9 mouse cellular contexts compared by ENCODE assay signal in genomic region chr8:124827387-124827786, GRCm38 (mm10). TPM values are rescaled to one million over a fixed set of nuclear protein-coding genes. Genes with fewer than 3 reads are reported as not detected.
DNase-seq lines count a peak whose midpoint lies in the region; ATAC-seq lines count a peak whose summit lies in the region.
"Had no signal": no experiment of that assay in that cellular context is flagged by ENCODE, and none has a peak within 500 bp of the region (broad histone marks: within the 10 kb centered on the region; RNA-seq: fewer than 3 reads in every experiment).

No protein-coding gene starts in this region.

- peak; percentile 79 for DNase-seq in hindbrain, embryonic 14.5 days (ENCODE audit: low spot score)
- peak; percentile 84 for DNase-seq in NIH3T3 (ENCODE audit: low read depth)
- peak; percentile 85 to 86 for DNase-seq in cerebellum, postnatal 14 days
- DNase-seq in heart, postnatal 10 days = peak; percentile 78 to 85
- DNase-seq in layer of hippocampus, adult 9-10 months (ENCODE audit: low spot score) = peak; percentile 30
- DNase-seq in lung, postnatal 4 days = peak; percentile 38 to 73
- peak; percentile 34 to 75 for DNase-seq in spleen, postnatal 4 days (ENCODE audit: low spot score in 2 of 2)

- no peak overlapping the region for H3K4me2 ChIP-seq in hindbrain, embryonic 14.5 days (replicated peaks)
- no peak overlapping the region for H3K4me2 ChIP-seq in hindbrain, embryonic 12.5 days (replicated peaks)

- H3K36me3 ChIP-seq in hindbrain, embryonic 14.5 days (replicated peaks; ENCODE audit: control insufficient read depth, insufficient read depth) = peaks cover 79% of the 10 kb centered on the region
- peaks cover 40% of the 10 kb centered on the region for H3K36me3 ChIP-seq in hindbrain, embryonic 12.5 days

- no peak for ATAC-seq in hindbrain, embryonic 14.5 days (ENCODE audit: low FRiP score)
- no peak for ATAC-seq in hindbrain, embryonic 12.5 days (ENCODE audit: low FRiP score)

- no peaks in the 10 kb centered on the region for H3K27me3 ChIP-seq in hindbrain, embryonic 14.5 days (ENCODE audit: control insufficient read depth, insufficient read depth, low read length)
- H3K27me3 ChIP-seq in hindbrain, embryonic 12.5 days = peaks cover 4% of the 10 kb centered on the region; the same call in 1 of the 2 replicates

- no peak overlapping the region for H3K4me3 ChIP-seq in hindbrain, embryonic 14.5 days (replicated peaks; ENCODE audit: low read length)
- H3K4me3 ChIP-seq in hindbrain, embryonic 12.5 days = no peak overlapping the region
- H3K4me3 ChIP-seq: erythroblast, embryonic 14.5 days had no signal

- H3K9ac ChIP-seq in hindbrain, embryonic 14.5 days = no peak overlapping the region
- no peak overlapping the region for H3K9ac ChIP-seq in hindbrain, embryonic 12.5 days

- H3K4me1 ChIP-seq in hindbrain, embryonic 14.5 days (replicated peaks; ENCODE audit: control insufficient read depth, insufficient read depth, low read length) = no peaks in the 10 kb centered on the region
- H3K4me1 ChIP-seq in hindbrain, embryonic 12.5 days = no peaks in the 10 kb centered on the region

- H3K27ac ChIP-seq in hindbrain, embryonic 14.5 days = no peak overlapping the region
- no peak overlapping the region for H3K27ac ChIP-seq in hindbrain, embryonic 12.5 days

- intact Hi-C loops in heart, postnatal 10 days (cut with DNase I) = loop anchor here (5.0 kb wide), 3 partner anchors 45 to 210 kb away; no protein-coding TSS in a partner anchor

- H3K9me3 ChIP-seq in hindbrain, embryonic 14.5 days (ENCODE audit: control insufficient read depth, low read length) = no peaks in the 10 kb centered on the region
- no peaks in the 10 kb centered on the region for H3K9me3 ChIP-seq in hindbrain, embryonic 12.5 days (replicated peaks)

- WGBS in hindbrain, embryonic 14.5 days = 3% methylated on average over 5 of the region's 5 CpGs
- WGBS in hindbrain, embryonic 12.5 days = 4% methylated on average over 5 of the region's 5 CpGs

RNA-seq across cellular contexts. Expression of gene Trim67, which starts 34.5 kb away (rescaled TPM):
- polyA plus RNA-seq in hindbrain, embryonic 14.5 days (2014; fragmentation: Nextera tagmentation; extraction: Ambion mirVana) = 35.8 and 39.4 TPM in 2 replicates
- polyA plus RNA-seq in hindbrain, embryonic 12.5 days (2016; fragmentation: Nextera tagmentation; extraction: Ambion mirVana) = 11.9 and 13.2 TPM in 2 replicates
- total RNA-seq in heart, postnatal 10 days (2021) = 1 to 10 TPM in 1 of 2 experiments, under 1 TPM in 1; 0.22 to 1.2 TPM
- polyA plus RNA-seq: erythroblast, embryonic 14.5 days had no signal

RNA-seq across cellular contexts. Expression of gene Gnpat, which starts 35.4 kb away (rescaled TPM):
- 72.3 and 80.2 TPM in 2 replicates for polyA plus RNA-seq in hindbrain, embryonic 14.5 days (2014; fragmentation: Nextera tagmentation; extraction: Ambion mirVana)
- polyA plus RNA-seq in hindbrain, embryonic 12.5 days (2016; fragmentation: Nextera tagmentation; extraction: Ambion mirVana) = 103 and 107 TPM in 2 replicates
- 100 to 1,000 TPM; 128 to 129 TPM for total RNA-seq in heart, postnatal 10 days (2021)

RNA-seq across cellular contexts. Expression of gene 2810004N23Rik, which starts 35.5 kb away (rescaled TPM):
- polyA plus RNA-seq in hindbrain, embryonic 14.5 days (2014; fragmentation: Nextera tagmentation; extraction: Ambion mirVana) = 18.4 and 21.0 TPM in 2 replicates
- polyA plus RNA-seq in hindbrain, embryonic 12.5 days (2016; fragmentation: Nextera tagmentation; extraction: Ambion mirVana) = 42.2 and 43.9 TPM in 2 replicates
- 10 to 100 TPM; 40.6 to 43.8 TPM for total RNA-seq in heart, postnatal 10 days (2021)

Comparison
In these comparisons a context has a peak if more than half of its experiments do, and no peak if none do; other contexts are left out.
1. DNase-seq: peak in every context shown above with its lines; median percentile 86 in cerebellum, postnatal 14 days; 84 in NIH3T3; 82 in heart, postnatal 10 days; 79 in hindbrain, embryonic 14.5 days; 56 in lung, postnatal 4 days; 54 in spleen, postnatal 4 days; 30 in layer of hippocampus, adult 9-10 months.